Mouse (Mus musculus) inflammation-experienced regulatory T-cells, adult 16 weeks (primary cell): ENCODE results near the gene Gm3239. TPM values are rescaled to one million over a fixed set of nuclear protein-coding genes. Genes with fewer than 3 reads are reported as not detected.

Source experiments
- polyA plus RNA-seq: library from polyadenylated mRNA; unstranded; fragments of 100-300 nt; shearing (Covaris generic); gene quantifications from one replicate; pipeline ENCODE4 v1.2.1, GENCODE M21; 2017

The Gm3239 gene
- polyA plus RNA-seq = not detected

DNA sequence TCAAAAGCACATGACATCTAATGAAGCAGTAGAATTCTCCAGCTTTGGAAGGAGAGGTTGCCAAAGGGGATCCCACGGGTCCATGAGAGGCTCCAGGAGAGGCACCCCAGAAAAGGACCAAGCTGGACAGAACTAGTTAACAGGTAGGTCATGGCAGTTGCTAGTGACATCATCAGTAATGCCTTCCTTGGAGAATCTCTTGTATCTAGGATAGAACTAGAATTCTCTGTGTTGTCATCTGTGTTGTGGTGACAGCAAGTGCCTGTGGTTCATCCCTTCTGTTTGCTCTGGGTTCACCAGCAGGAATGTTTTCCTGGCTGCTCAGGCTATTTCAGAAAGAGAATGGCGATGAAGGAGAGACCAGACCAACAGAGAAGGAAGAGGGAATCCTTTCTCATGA lies at the start of gene Gm3239:
Gm3239 (plus strand) TSS at position 301 of the 400 bp plus-strand sequence.

DNA sequence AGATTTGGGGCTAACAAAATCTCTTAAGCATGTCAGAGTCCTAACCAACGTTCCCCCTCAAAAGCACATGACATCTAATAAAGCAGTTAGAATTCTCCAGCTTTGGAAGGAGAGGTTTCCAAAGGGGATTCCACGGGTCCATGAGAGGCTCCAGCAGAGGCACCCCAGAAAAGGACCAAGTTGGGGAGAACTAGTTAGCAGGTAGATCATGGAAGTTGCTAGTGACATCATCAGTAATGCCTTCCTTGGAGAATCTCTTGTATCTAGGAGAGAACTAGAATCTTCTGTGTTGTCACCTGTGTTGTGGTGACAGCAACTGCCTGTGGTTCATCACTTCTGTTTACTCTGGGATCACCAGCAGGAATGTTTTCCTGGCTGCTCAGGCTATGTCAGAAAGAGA lies 31.9 kb upstream of the Gm3239 start, which contains the start of gene Gm8159:
Gm8159 (plus strand) TSS at position 301 of the 400 bp plus-strand sequence.

DNA sequence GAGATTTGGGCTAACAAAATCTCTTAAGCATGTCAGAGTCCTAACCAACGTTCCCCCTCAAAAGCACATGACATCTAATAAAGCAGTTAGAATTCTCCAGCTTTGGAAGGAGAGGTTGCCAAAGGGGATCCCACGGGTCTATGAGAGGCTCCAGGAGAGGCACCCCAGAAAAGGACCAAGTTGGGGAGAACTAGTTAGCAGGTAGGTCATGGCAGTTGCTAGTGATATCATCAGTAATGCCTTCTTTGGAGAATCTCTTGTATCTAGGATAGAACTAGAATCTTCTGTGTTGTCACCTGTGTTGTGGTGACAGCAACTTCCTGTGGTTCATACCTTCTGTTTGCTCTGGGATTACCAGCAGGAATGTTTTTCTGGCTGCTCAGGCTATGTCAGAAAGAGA lies 44.9 kb downstream of the Gm3239 start, which contains the start of gene Gm7876:
Gm7876 (plus strand) TSS at position 301 of the 400 bp plus-strand sequence.

Other genes with a start within 250 kb of the Gm3239 start
- 7.0 TPM for gene Gm3164, start 248.7 kb upstream of the Gm3239 start, polyA plus RNA-seq
- gene Gm3173, start 233.2 kb upstream of the Gm3239 start, polyA plus RNA-seq = 2.7 TPM
- not detected for gene Gm3182, start 182.4 kb upstream of the Gm3239 start, polyA plus RNA-seq
- not detected for gene Gm3047, start 108.8 kb upstream of the Gm3239 start, polyA plus RNA-seq
- not detected for gene Gm8159, start 31.8 kb upstream of the Gm3239 start, polyA plus RNA-seq
- not detected for gene Gm7876, start 45.0 kb downstream of the Gm3239 start, polyA plus RNA-seq
- 9.1 TPM for gene Gm3252, start 62.6 kb downstream of the Gm3239 start, polyA plus RNA-seq
- not detected for gene Gm9602, start 112.1 kb downstream of the Gm3239 start, polyA plus RNA-seq
- not detected for gene Gm3269, start 173.9 kb downstream of the Gm3239 start, polyA plus RNA-seq
- 2.8 TPM for gene Gm3264, start 191.4 kb downstream of the Gm3239 start, polyA plus RNA-seq
- not detected for gene Gm3278, start 228.2 kb downstream of the Gm3239 start, polyA plus RNA-seq